Mouse (Mus musculus) C2C12 (cell line): Measurements from ENCODE around the gene Mylip.

Experiments
- CTCF ChIP-seq: IDR thresholded peaks from one replicate; pipeline ENCODE4 v1.5.1; 2011; ENCODE audit not compliant: control insufficient read depth, insufficient read depth, insufficient read length
- FOSL1 ChIP-seq: IDR thresholded peaks from one replicate; pipeline ENCODE4 v1.8.0; 2011; ENCODE audit warnings: mild to moderate bottlenecking, low read length; ENCODE audit not compliant: poor library complexity, insufficient read depth, severe bottlenecking
- USF1 ChIP-seq: IDR thresholded peaks from one replicate; pipeline ENCODE4 v1.6.1; 2011; ENCODE audit warnings: low read depth, mild to moderate bottlenecking, control low read depth, moderate library complexity

- TF ChIP-seq FOSL1 = no peak
- no peak for TF ChIP-seq CTCF
- no peak for TF ChIP-seq USF1
Measured at GRCm38 (mm10) chr13:45401816-45402215, 12.3 kb downstream of the Mylip start.
